Mouse (Mus musculus) olfactory bulb, adult 2 months (tissue): ENCODE results near the gene Wdr18.

Source experiments
- CTCF ChIP-seq: fragments of 200-500 bp; IDR thresholded peaks from 2 replicates; pipeline ENCODE4 v1.5.1; 2012; ENCODE audit warnings: low read depth, mild to moderate bottlenecking, low read length, moderate library complexity; ENCODE audit not compliant: insufficient read depth
- POLR2A ChIP-seq: fragments of 200-500 bp; IDR thresholded peaks from 2 replicates; pipeline ENCODE4 v1.6.1; 2012; ENCODE audit warnings: mild to moderate bottlenecking, low read depth, low read length, moderate library complexity; ENCODE audit not compliant: insufficient read depth

DNA sequence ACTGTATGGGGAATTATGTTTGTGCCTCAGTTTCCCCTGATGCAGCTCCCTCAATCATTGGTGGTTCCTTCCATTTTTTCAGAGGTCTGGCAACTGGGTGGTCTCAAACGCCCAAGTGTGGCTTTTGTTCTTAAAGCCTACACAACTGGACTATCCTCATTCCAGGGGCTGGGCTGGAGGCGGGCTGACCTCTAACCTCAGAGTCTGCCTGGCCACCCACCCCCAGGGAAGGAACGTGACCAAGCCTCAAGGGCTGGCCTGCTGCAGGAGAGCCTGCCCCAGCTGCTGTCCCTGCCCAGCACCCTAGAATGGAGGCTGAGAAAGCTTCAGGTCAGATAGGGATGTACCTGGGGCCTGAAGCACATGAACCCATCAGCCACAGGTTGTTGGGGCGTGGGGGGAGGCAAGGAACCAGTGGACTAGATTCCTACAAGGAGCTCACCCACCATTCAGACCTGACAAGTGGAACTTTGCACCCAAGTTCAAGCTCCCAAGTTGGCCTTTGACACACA is 3.3 kb upstream of the Wdr18 start:
- TF ChIP-seq POLR2A (no peak), CTCF (no peak)
